Mouse (Mus musculus) intestine, postnatal 0 days (tissue): ENCODE data around the gene Nek8. TPM values are rescaled to one million over a fixed set of nuclear protein-coding genes. Genes with fewer than 3 reads are reported as not detected.

ENCODE experiments used
- ATAC-seq: fragments of 200-750 bp; cut with Nextera tagmentation; 2 replicates; pipeline ENCODE4 v1.8.0; 2017; ENCODE audit warnings: mild to moderate bottlenecking, moderate TSS enrichment, moderate library complexity
- H3K27ac ChIP-seq: fragments of 300-500 bp; sonication (generic); 2 replicates; pipeline ENCODE4 v1.5.1; 2014; ENCODE audit warnings: mild to moderate bottlenecking, low read depth, low read length, moderate library complexity
- H3K27me3 ChIP-seq: fragments of 300-500 bp; sonication (generic); replicated peaks from 2 replicates; pipeline ENCODE4 v1.6.1; 2014; ENCODE audit warnings: low read length, mixed read lengths; ENCODE audit not compliant: control insufficient read depth, insufficient read depth
- H3K36me3 ChIP-seq: fragments of 300-500 bp; sonication (generic); 2 replicates; pipeline ENCODE4 v1.6.1; 2014; ENCODE audit warnings: mild to moderate bottlenecking, moderate library complexity; ENCODE audit not compliant: control insufficient read depth, insufficient read depth
- H3K4me1 ChIP-seq: fragments of 300-500 bp; sonication (generic); replicated peaks from 2 replicates; pipeline ENCODE4 v1.6.1; 2014; ENCODE audit warnings: antibody characterized with exemption, low read length, mixed read lengths; ENCODE audit not compliant: control insufficient read depth, insufficient read depth
- H3K4me2 ChIP-seq: fragments of 300-500 bp; sonication (generic); replicated peaks from 2 replicates; pipeline ENCODE4 v1.6.1; 2014; ENCODE audit warnings: low read depth, mild to moderate bottlenecking, moderate library complexity
- H3K4me3 ChIP-seq: fragments of 300-500 bp; sonication (generic); 2 replicates; pipeline ENCODE4 v1.5.1; 2014; ENCODE audit warnings: low read depth, low read length
- H3K9ac ChIP-seq: fragments of 300-500 bp; sonication (generic); 2 replicates; pipeline ENCODE4 v1.6.1; 2014; ENCODE audit warnings: mild to moderate bottlenecking, low read depth, low read length
- H3K9me3 ChIP-seq: fragments of 300-500 bp; sonication (generic); 2 replicates; pipeline ENCODE4 v1.6.1; 2016; ENCODE audit warnings: mixed run types; ENCODE audit not compliant: control insufficient read depth
- CTCF ChIP-seq: sonication (generic); IDR thresholded peaks from 2 replicates; pipeline ENCODE4 v1.5.1; 2016; ENCODE audit warnings: low read depth, mild to moderate bottlenecking, control low read depth, antibody characterized with exemption, moderate library complexity
- WGBS: fragments of 180-500 bp; shearing (Covaris S2); extraction: QIAGEN DNeasy Blood & Tissue Kit; methylation state at CpG from one replicate; pipeline ENCODE4 v1.1.7; 2014; 5-methylcytosine and 5-hydroxymethylcytosine counted together
- polyA plus RNA-seq: library from polyadenylated mRNA; unstranded; fragments of >200 nt; fragmentation: Nextera tagmentation; extraction: Ambion mirVana; gene quantifications from 2 replicates; pipeline ENCODE4 v1.2.1, GENCODE M21; 2015

The Nek8 gene
- polyA plus RNA-seq, 1 experiment from 2014 or later = 5.8 TPM

- no peak for ATAC-seq
- Histone ChIP-seq H3K4me3 (no peak overlapping the region), H3K36me3 (peaks cover 5% of the 10 kb centered on the region), H3K4me1 (peaks cover 3% of the 10 kb centered on the region; the same call in 1 of the 2 replicates), H3K9ac (no peak overlapping the region), H3K27ac (no peak overlapping the region), H3K27me3 (no peaks in the 10 kb centered on the region), H3K9me3 (no peaks in the 10 kb centered on the region), H3K4me2 (peak overlapping the region; percentile 17; the same call in 1 of the 2 replicates)
- WGBS = 37% methylated on average over 8 of the region's 8 CpGs
- TF ChIP-seq CTCF = no peak
Measured at GRCm38 (mm10) chr11:78129458-78129857, 47.0 kb downstream of the Nek8 start.

DNA sequence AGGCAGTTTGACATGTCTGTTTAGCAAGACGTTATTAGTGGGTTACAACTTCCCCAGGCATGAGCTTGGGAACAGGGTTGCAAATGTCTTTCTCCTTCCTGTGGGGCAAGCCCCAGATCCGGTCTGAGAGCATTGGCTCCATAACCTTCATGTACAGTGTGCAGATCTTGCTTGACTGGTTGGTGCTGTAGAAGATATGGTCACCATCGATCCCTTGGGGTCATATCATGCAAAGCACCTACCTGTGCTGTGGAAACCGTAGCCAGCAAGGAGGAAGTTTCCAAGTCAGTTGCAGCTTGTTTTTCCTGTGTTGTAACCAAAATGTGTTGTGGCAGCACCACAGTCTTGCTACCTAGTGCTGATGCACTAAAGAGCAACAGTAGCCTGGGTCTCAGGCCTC, 49.7 kb downstream of the Nek8 start:
- Histone ChIP-seq H3K27ac (no peak overlapping the region), H3K4me1 (peaks cover 3% of the 10 kb centered on the region), H3K36me3 (peaks cover 5% of the 10 kb centered on the region), H3K27me3 (no peaks in the 10 kb centered on the region), H3K9me3 (no peaks in the 10 kb centered on the region), H3K4me3 (no peak overlapping the region), H3K9ac (no peak overlapping the region), H3K4me2 (no peak overlapping the region)
- no peak for ATAC-seq
- WGBS = 41% methylated on average over 4 of the region's 4 CpGs
- TF ChIP-seq CTCF = no peak

DNA sequence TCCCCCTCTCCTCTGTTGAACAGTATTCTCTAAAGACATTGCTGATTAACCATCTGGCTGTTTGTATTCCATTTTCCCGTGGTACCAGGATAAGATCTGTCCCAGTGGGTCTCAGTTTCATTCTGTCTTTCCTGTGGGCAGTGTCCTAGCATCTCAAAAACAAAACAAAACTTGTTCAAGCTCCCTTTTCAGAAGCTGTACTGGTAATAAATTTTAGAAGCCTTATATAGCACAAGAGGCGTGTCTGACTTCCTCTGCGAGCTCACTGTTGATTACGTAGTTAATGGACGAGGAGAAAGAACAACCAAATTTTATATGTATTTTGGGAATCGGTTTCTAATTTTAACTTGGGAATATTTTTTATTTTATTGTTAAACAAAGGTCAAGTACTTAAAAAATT, 50.8 kb downstream of the Nek8 start:
- H3K27ac ChIP-seq = no peak overlapping the region
- no peak overlapping the region for H3K4me2 ChIP-seq
- no peaks in the 10 kb centered on the region for H3K9me3 ChIP-seq
- H3K27me3 ChIP-seq = no peaks in the 10 kb centered on the region
- peaks cover 5% of the 10 kb centered on the region for H3K36me3 ChIP-seq
- H3K9ac ChIP-seq = no peak overlapping the region
- peaks cover 2% of the 10 kb centered on the region for H3K4me1 ChIP-seq
- no peak for TF ChIP-seq CTCF
- 59% methylated on average over 6 of the region's 6 CpGs for WGBS
- no peak for ATAC-seq
- H3K4me3 ChIP-seq = no peak overlapping the region

DNA sequence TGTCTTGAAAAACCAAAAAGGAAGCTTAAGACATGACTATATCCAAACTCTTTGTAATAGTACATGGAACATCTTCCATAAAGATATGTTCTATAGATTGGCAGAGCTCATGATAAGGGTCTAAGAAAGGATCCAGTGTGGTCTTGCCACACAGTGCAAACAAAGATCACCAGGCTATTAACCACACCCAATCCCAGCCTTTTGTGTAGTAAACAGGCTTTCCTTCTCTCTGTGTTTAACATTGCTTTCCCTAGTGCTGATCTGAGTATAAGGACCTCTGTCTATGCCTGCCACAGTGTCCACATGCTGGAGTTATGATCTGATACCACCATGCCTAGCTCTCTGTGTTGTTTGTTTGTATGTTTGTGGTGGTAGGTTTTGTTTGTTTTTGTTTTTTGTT, 52.7 kb downstream of the Nek8 start:
- H3K9me3 ChIP-seq = no peaks in the 10 kb centered on the region
- no peaks in the 10 kb centered on the region for H3K27me3 ChIP-seq
- no peak overlapping the region for H3K4me3 ChIP-seq
- H3K36me3 ChIP-seq = peaks cover 5% of the 10 kb centered on the region
- H3K27ac ChIP-seq = no peak overlapping the region
- no peak overlapping the region for H3K9ac ChIP-seq
- no peak for ATAC-seq
- no peak for TF ChIP-seq CTCF
- no peaks in the 10 kb centered on the region; the same call in 1 of the 2 replicates for H3K4me1 ChIP-seq
- H3K4me2 ChIP-seq = no peak overlapping the region

- no peak for ATAC-seq
- Histone ChIP-seq H3K4me1 (no peaks in the 10 kb centered on the region; the same call in 1 of the 2 replicates), H3K4me3 (no peak overlapping the region), H3K9ac (no peak overlapping the region), H3K27me3 (no peaks in the 10 kb centered on the region), H3K27ac (no peak overlapping the region), H3K4me2 (no peak overlapping the region), H3K36me3 (no peaks in the 10 kb centered on the region; the same call in 1 of the 2 replicates), H3K9me3 (no peaks in the 10 kb centered on the region)
- no peak for TF ChIP-seq CTCF
- WGBS = 72% methylated on average over 4 of the region's 4 CpGs
Measured at GRCm38 (mm10) chr11:78122815-78123214, 53.7 kb downstream of the Nek8 start.

DNA sequence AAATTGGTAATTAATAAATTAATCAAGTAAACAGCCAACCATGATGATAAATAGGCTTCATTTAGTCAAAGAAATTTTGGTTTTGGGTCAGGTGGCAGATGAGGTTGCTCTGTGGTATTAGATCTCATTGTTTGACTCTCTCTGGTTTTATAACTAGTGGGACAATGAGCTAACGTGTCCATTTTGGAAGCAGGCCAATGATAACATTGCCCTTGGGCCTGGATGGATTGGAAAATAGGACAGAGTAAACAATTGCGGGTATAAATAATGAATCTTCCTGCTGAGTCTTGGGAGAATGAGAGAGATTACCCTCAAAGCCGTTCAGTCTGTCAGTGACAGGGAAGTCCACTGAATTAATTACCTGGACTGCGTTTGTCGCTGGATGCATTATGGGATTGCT, 55.3 kb downstream of the Nek8 start:
- no peaks in the 10 kb centered on the region for H3K36me3 ChIP-seq
- no peak overlapping the region for H3K27ac ChIP-seq
- no peak overlapping the region for H3K4me2 ChIP-seq
- peaks cover under 1% of the 10 kb centered on the region; the same call in 1 of the 2 replicates for H3K4me1 ChIP-seq
- H3K4me3 ChIP-seq = no peak overlapping the region
- 40% methylated on average over 5 of the region's 5 CpGs for WGBS
- no peaks in the 10 kb centered on the region for H3K27me3 ChIP-seq
- no peak overlapping the region for H3K9ac ChIP-seq
- no peak for TF ChIP-seq CTCF
- H3K9me3 ChIP-seq = no peaks in the 10 kb centered on the region
- ATAC-seq = no peak

DNA sequence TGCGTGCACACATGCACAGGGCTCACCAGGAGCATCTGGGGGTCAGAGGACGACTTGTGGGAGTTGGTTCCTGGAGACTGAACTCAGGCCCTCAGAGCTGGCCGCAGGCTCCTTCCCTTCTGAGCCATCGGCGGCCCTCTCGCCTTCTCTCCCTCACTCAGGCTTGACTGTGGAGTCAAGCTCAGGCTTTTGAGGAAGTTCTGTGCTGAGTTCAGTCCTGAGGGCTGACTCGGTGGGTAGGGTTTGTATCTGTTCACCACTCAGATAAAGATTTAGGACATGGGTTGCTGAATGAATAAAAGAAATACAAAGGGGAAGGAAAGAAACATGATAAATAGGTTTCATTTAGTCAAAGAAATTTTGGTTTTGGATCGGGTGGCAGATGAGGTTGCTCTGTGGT, 56.6 kb downstream of the Nek8 start:
- Histone ChIP-seq H3K9me3 (no peaks in the 10 kb centered on the region), H3K4me1 (peaks cover 3% of the 10 kb centered on the region; the same call in 1 of the 2 replicates), H3K9ac (no peak overlapping the region), H3K27me3 (no peaks in the 10 kb centered on the region), H3K36me3 (no peaks in the 10 kb centered on the region), H3K27ac (no peak overlapping the region), H3K4me2 (no peak overlapping the region), H3K4me3 (no peak overlapping the region)
- no peak for ATAC-seq
- WGBS = 75% methylated on average over 8 of the region's 8 CpGs
- no peak for TF ChIP-seq CTCF
